Mouse (Mus musculus) c-Kit-positive CD71-positive TER-119-negative erythroid progenitor cells, embryonic 14.5 days (primary cell): Measurements from ENCODE around the gene Stx5a.
A peak's percentile ranks its signal among the peaks of the same experiment; 100 is the strongest.

Source experiments
- DNase-seq: peaks from one replicate; pipeline ENCODE4 v3.0.0-alpha.2; 2013; ENCODE audit warnings: low read depth

Stx5a gene

GRCm38 (mm10) chr19:8802130-8802821 is 61.1 kb downstream of the Stx5a start, which contains the start of gene Zbtb3:
Zbtb3 (plus strand) TSS chr19:8802555.
- DNase-seq = peak; percentile 97

GRCm38 (mm10) chr19:8803204-8803780 is 62.1 kb downstream of the Stx5a start:
- DNase-seq = no peak

GRCm38 (mm10) chr19:8803879-8804660 is 62.9 kb downstream of the Stx5a start:
- no peak for DNase-seq
